Mouse (Mus musculus) spleen, adult 10 weeks (tissue): ENCODE results near the gene Ccdc30. TPM values are rescaled to one million over a fixed set of nuclear protein-coding genes. Genes with fewer than 3 reads are reported as not detected.

ENCODE experiments used
- polyA plus RNA-seq: library from polyadenylated mRNA; stranded (reverse); fragments of 350-450 nt; fragmentation: Illumina TruSeq; extraction: RNeasy Lipid Tissue Mini Kit (QIAGEN cat#74804); gene quantifications from one replicate; pipeline ENCODE4 v1.2.3, GENCODE M21; 2015; ENCODE audit warnings: low replicate concordance; ENCODE audit not compliant: insufficient read depth

Ccdc30 gene
- 1.7 TPM for polyA plus RNA-seq

DNA sequence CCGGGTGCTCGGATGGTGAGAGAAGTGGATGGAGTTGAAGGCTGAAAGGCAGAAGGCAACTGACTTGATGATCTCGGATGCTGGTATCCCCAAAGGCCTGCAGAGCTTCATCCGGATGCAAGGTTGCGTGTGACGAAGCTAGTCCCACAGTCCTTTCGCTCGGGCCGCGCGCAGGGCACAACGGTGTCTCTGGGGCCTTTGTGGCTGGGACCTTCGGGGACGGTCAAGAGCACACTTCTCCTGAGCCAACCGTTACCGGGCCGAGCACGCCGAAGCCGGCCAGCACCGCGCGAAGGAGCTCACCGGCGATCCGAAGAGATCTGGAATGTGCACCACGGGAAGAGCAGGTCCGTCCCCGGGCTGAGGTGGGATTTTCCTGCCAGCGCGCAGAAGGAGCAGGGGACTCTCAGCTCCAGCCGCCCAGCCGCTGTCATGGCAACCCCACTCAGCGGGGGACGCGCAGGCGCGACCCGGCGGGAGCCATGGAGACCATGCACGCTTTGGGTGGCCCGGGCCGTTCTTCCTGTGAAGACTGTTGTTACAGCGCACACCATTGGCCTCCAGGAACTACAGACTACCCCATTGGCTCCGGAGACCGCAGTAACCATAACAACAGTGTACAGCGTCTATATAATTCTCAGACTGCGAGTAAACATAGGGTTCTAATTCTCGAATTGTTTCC is at the start of gene Ccdc30:
TSS of gene Ccdc30 (minus strand) at position 450 of the 682 bp plus-strand sequence.

GRCm38 (mm10) chr4:119422294-119422964 is 7.1 kb upstream of the Ccdc30 start, which contains the start of the genes Ppcs and Zmynd12:
TSS of gene Ppcs (minus strand) at chr4:119422420.
TSS of gene Zmynd12 (plus strand) at chr4:119422814.

DNA sequence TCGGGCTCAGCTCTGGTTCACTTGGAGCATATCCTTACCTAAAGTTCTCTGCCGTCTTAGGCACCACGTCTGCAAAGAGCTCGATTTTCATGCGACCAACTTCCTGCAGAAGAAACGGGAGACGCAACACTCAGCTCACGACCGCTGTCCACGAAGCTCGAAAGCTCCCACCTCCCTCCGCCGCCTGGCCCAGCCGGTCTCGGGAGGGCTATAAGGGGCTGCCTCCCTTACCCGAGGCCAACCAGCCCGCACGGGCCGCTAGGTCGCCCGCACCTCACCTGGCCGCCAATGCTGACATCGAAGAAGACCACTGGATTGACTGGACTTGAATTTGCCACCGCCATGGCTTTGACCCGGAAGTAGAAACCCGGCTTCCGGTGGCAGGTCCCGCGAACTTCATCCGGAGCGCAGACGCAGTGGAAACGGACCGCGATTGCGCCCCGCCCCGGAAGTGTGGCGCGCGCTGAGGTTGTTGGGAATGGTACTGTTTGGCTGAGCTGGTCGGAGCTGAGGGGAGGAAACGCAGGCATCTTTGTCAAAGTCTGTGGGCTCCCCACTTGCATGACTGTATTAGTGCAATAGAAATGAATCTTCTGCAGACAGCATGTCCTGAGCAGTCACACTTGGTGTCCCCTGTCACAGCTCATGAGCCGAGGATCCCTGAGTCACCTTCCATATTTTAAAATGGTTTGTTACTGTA is 95.0 kb downstream of the Ccdc30 start, which contains the start of gene Ppih:
TSS of gene Ppih (minus strand) at position 416 of the 700 bp plus-strand sequence.

GRCm38 (mm10) chr4:119294415-119295133 is 120.7 kb downstream of the Ccdc30 start, which contains the start of gene Ybx1:
TSS of gene Ybx1 (minus strand) at chr4:119294604.

Other genes with a start within 250 kb of the Ccdc30 start
- gene Zfp691, start 241.3 kb downstream of the Ccdc30 start, polyA plus RNA-seq: 3.7 TPM
- gene Ermap, start 225.5 kb downstream of the Ccdc30 start, polyA plus RNA-seq: 26.1 TPM
- gene Svbp, start 220.2 kb downstream of the Ccdc30 start, polyA plus RNA-seq: 37.4 TPM
- 0.29 TPM for gene Tmem269, start 197.3 kb downstream of the Ccdc30 start, polyA plus RNA-seq
- gene AU022252, start 182.8 kb downstream of the Ccdc30 start, polyA plus RNA-seq: 12.5 TPM
- gene P3h1, start 182.6 kb downstream of the Ccdc30 start, polyA plus RNA-seq: 6.0 TPM
- gene Cldn19, start 160.1 kb downstream of the Ccdc30 start, polyA plus RNA-seq: not detected
- 517 TPM for gene Ybx1, start 120.9 kb downstream of the Ccdc30 start, polyA plus RNA-seq
- 62.7 TPM for gene Ppih, start 95.0 kb downstream of the Ccdc30 start, polyA plus RNA-seq
- gene Ppcs, start 6.9 kb upstream of the Ccdc30 start, polyA plus RNA-seq: 24.5 TPM
- not detected for gene Zmynd12, start 7.3 kb upstream of the Ccdc30 start, polyA plus RNA-seq
- gene Rimkla, start 77.1 kb upstream of the Ccdc30 start, polyA plus RNA-seq: 0.26 TPM
- gene Foxj3, start 121.5 kb upstream of the Ccdc30 start, polyA plus RNA-seq: 43.8 TPM
- gene Frg2f1, start 124.0 kb upstream of the Ccdc30 start, polyA plus RNA-seq: 5.7 TPM
- not detected for gene Guca2a, start 222.2 kb upstream of the Ccdc30 start, polyA plus RNA-seq
- gene Guca2b, start 243.4 kb upstream of the Ccdc30 start, polyA plus RNA-seq: 0.81 TPM